Mouse (Mus musculus): ENCODE data around the gene Mef2a. TPM values are rescaled to one million over a fixed set of nuclear protein-coding genes. Genes with fewer than 3 reads are reported as not detected.

Gene Mef2a
- polyA plus RNA-seq, 1 experiment from 2014 or later: 23.7 TPM

GRCm38 (mm10) chr7:67371891-67372672 lies 576 bp downstream of the Mef2a start:
- peak overlapping the region; percentile 92 for H3K27ac ChIP-seq (ENCODE audit: low read length)
- peaks cover 8% of the 10 kb centered on the region for H3K4me1 ChIP-seq (ENCODE audit: control insufficient read depth, insufficient read depth, low read length)
- peak overlapping the region; percentile 81 for H3K4me2 ChIP-seq (ENCODE audit: low read depth, low read length)
- H3K27me3 ChIP-seq (replicated peaks; ENCODE audit: control insufficient read depth, insufficient read depth, low read length): no peaks in the 10 kb centered on the region
- peak; percentile 76 for ATAC-seq
- H3K36me3 ChIP-seq (ENCODE audit: control insufficient read depth, insufficient read depth, low read length): no peaks in the 10 kb centered on the region
- under 1% methylated on average over 41 of the region's 75 CpGs for WGBS
- peak overlapping the region; percentile 96 for H3K4me3 ChIP-seq (ENCODE audit: low read length)
- H3K9ac ChIP-seq (ENCODE audit: low read depth, low read length): peak overlapping the region; percentile 98
- no peaks in the 10 kb centered on the region for H3K9me3 ChIP-seq (ENCODE audit: control insufficient read depth, low read length)

- Histone ChIP-seq H3K9ac (ENCODE audit: low read depth, low read length) (peak overlapping the region; percentile 98), H3K4me3 (ENCODE audit: low read length) (peak overlapping the region; percentile 96), H3K4me2 (ENCODE audit: low read depth, low read length) (peak overlapping the region; percentile 81), H3K27ac (ENCODE audit: low read length) (peak overlapping the region; percentile 92; the same call in 1 of the 2 replicates), H3K27me3 (replicated peaks; ENCODE audit: control insufficient read depth, insufficient read depth, low read length) (no peaks in the 10 kb centered on the region), H3K36me3 (ENCODE audit: control insufficient read depth, insufficient read depth, low read length) (no peaks in the 10 kb centered on the region), H3K9me3 (ENCODE audit: control insufficient read depth, low read length) (no peaks in the 10 kb centered on the region), H3K4me1 (ENCODE audit: control insufficient read depth, insufficient read depth, low read length) (peaks cover 8% of the 10 kb centered on the region)
- 8% methylated on average over 10 of the region's 10 CpGs for WGBS
- ATAC-seq: no peak
These were observed 1.2 kb downstream of the Mef2a start for GRCm38 (mm10) chr7:67371351-67371890.

GRCm38 (mm10) chr7:67369645-67370044 lies 3.0 kb downstream of the Mef2a start:
- WGBS: 75% methylated on average over 4 of the region's 4 CpGs
- no peak overlapping the region for H3K27ac ChIP-seq (ENCODE audit: low read length)
- H3K36me3 ChIP-seq (ENCODE audit: control insufficient read depth, insufficient read depth, low read length): no peaks in the 10 kb centered on the region
- no peaks in the 10 kb centered on the region for H3K27me3 ChIP-seq (replicated peaks; ENCODE audit: control insufficient read depth, insufficient read depth, low read length)
- no peak overlapping the region for H3K4me3 ChIP-seq (ENCODE audit: low read length)
- no peaks in the 10 kb centered on the region for H3K9me3 ChIP-seq (ENCODE audit: control insufficient read depth, low read length)
- no peak for ATAC-seq
- no peak overlapping the region for H3K9ac ChIP-seq (ENCODE audit: low read depth, low read length)
- H3K4me1 ChIP-seq (ENCODE audit: control insufficient read depth, insufficient read depth, low read length): peaks cover 8% of the 10 kb centered on the region
- no peak overlapping the region for H3K4me2 ChIP-seq (ENCODE audit: low read depth, low read length)

DNA sequence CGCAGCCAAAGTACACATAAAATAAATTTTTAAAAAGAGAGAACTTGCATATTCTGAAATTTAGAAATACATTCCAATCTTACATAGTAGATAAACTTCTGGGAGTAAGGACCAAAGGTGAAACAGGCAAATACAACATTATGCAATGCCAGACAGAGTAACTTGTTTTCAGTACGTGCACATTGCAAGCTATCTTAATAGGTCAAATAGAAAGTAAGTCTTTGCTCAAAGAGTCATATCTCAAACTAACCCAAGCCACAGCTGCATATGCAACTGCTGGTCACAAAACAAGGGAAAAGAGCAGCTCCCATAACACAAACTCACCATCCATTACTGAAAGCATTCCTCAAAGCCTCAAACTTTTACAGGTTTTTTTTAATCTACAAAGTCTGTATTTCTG lies 4.3 kb downstream of the Mef2a start:
- 76% methylated on average over 2 of the region's 2 CpGs for WGBS
- Histone ChIP-seq H3K9me3 (ENCODE audit: control insufficient read depth, low read length) (no peaks in the 10 kb centered on the region), H3K4me2 (ENCODE audit: low read depth, low read length) (no peak overlapping the region), H3K27ac (ENCODE audit: low read length) (no peak overlapping the region), H3K9ac (ENCODE audit: low read depth, low read length) (no peak overlapping the region), H3K36me3 (ENCODE audit: control insufficient read depth, insufficient read depth, low read length) (no peaks in the 10 kb centered on the region), H3K4me3 (ENCODE audit: low read length) (no peak overlapping the region), H3K27me3 (replicated peaks; ENCODE audit: control insufficient read depth, insufficient read depth, low read length) (no peaks in the 10 kb centered on the region), H3K4me1 (ENCODE audit: control insufficient read depth, insufficient read depth, low read length) (peaks cover 3% of the 10 kb centered on the region)
- no peak for ATAC-seq

DNA sequence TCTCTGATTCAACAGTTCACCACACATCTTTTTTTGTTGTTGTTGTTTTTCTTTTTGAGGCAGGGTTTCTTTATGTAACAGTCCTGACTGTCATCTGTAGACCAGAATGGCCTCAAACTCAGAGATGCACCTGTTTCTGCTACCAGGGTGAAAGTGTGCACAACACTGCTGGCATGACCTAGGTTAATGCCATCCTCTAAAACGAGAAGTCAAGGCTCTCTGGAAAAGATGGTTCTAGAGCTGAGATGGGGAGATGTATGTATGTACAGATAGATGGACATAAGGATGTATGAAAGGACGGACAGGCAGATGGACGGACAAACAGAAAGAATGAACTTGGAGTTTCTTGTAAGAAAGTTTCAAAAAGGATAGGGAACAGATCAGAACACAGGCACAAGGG lies 12.1 kb downstream of the Mef2a start:
- 82% methylated on average over 3 of the region's 3 CpGs for WGBS
- Histone ChIP-seq H3K9me3 (ENCODE audit: control insufficient read depth, low read length) (peaks cover 4% of the 10 kb centered on the region; the same call in 1 of the 2 replicates), H3K27me3 (replicated peaks; ENCODE audit: control insufficient read depth, insufficient read depth, low read length) (no peaks in the 10 kb centered on the region), H3K4me3 (ENCODE audit: low read length) (no peak overlapping the region), H3K4me1 (ENCODE audit: control insufficient read depth, insufficient read depth, low read length) (no peaks in the 10 kb centered on the region), H3K4me2 (ENCODE audit: low read depth, low read length) (no peak overlapping the region), H3K9ac (ENCODE audit: low read depth, low read length) (no peak overlapping the region), H3K36me3 (ENCODE audit: control insufficient read depth, insufficient read depth, low read length) (0 out of 2 replicates have a peak, but pooled peaks cover 4% of the 10 kb centered on the region), H3K27ac (ENCODE audit: low read length) (no peak overlapping the region)
- no peak for ATAC-seq

DNA sequence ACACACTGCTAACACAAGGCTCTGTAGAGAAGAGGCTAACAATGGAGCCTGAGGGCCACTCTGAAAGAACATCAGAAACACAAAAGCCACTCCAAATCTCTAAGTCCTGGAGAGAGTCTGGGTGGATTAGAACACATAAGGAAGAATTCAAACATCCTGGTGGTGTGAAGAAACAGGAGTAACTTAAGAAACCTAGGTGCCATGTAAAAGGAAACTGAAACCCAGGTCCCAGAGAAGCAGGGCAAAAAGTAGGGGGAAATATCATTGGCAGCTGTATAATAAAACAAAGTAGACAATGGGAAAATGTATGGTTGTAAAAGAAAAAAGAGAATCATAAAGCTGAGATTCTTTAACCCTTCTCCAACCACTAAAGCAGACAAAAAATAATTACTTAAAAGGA lies 12.8 kb downstream of the Mef2a start:
- H3K9me3 ChIP-seq (ENCODE audit: control insufficient read depth, low read length): peaks cover 4% of the 10 kb centered on the region; the same call in 1 of the 2 replicates
- no peak for ATAC-seq
- H3K4me2 ChIP-seq (ENCODE audit: low read depth, low read length): no peak overlapping the region
- no peaks in the 10 kb centered on the region for H3K4me1 ChIP-seq (ENCODE audit: control insufficient read depth, insufficient read depth, low read length)
- no peaks in the 10 kb centered on the region for H3K27me3 ChIP-seq (replicated peaks; ENCODE audit: control insufficient read depth, insufficient read depth, low read length)
- no peak overlapping the region for H3K4me3 ChIP-seq (ENCODE audit: low read length)
- H3K36me3 ChIP-seq (ENCODE audit: control insufficient read depth, insufficient read depth, low read length): 0 out of 2 replicates have a peak, but pooled peaks cover 4% of the 10 kb centered on the region
- no peak overlapping the region for H3K27ac ChIP-seq (ENCODE audit: low read length)
- no peak overlapping the region for H3K9ac ChIP-seq (ENCODE audit: low read depth, low read length)

- ATAC-seq: no peak
- H3K9ac ChIP-seq (ENCODE audit: low read depth, low read length): no peak overlapping the region
- H3K36me3 ChIP-seq (ENCODE audit: control insufficient read depth, insufficient read depth, low read length): 0 out of 2 replicates have a peak, but pooled peaks cover 4% of the 10 kb centered on the region
- H3K9me3 ChIP-seq (ENCODE audit: control insufficient read depth, low read length): peaks cover 4% of the 10 kb centered on the region; the same call in 1 of the 2 replicates
- H3K4me3 ChIP-seq (ENCODE audit: low read length): no peak overlapping the region
- no peaks in the 10 kb centered on the region; the same call in 1 of the 2 replicates for H3K4me1 ChIP-seq (ENCODE audit: control insufficient read depth, insufficient read depth, low read length)
- H3K4me2 ChIP-seq (ENCODE audit: low read depth, low read length): no peak overlapping the region
- WGBS: 97% methylated on average over 5 of the region's 5 CpGs
- no peak overlapping the region for H3K27ac ChIP-seq (ENCODE audit: low read length)
- H3K27me3 ChIP-seq (replicated peaks; ENCODE audit: control insufficient read depth, insufficient read depth, low read length): no peaks in the 10 kb centered on the region
These were observed 16.8 kb downstream of the Mef2a start for GRCm38 (mm10) chr7:67355870-67356269.

GRCm38 (mm10) chr7:67353667-67354066 lies 19.0 kb downstream of the Mef2a start:
- H3K4me1 ChIP-seq (ENCODE audit: control insufficient read depth, insufficient read depth, low read length): no peaks in the 10 kb centered on the region; the same call in 1 of the 2 replicates
- no peak for ATAC-seq
- H3K9ac ChIP-seq (ENCODE audit: low read depth, low read length): no peak overlapping the region
- no peak overlapping the region for H3K27ac ChIP-seq (ENCODE audit: low read length)
- WGBS: 89% methylated on average over 6 of the region's 6 CpGs
- H3K4me3 ChIP-seq (ENCODE audit: low read length): no peak overlapping the region
- H3K36me3 ChIP-seq (ENCODE audit: control insufficient read depth, insufficient read depth, low read length): 0 out of 2 replicates have a peak, but pooled peaks cover 4% of the 10 kb centered on the region
- H3K27me3 ChIP-seq (replicated peaks; ENCODE audit: control insufficient read depth, insufficient read depth, low read length): no peaks in the 10 kb centered on the region
- peaks cover 4% of the 10 kb centered on the region; the same call in 1 of the 2 replicates for H3K9me3 ChIP-seq (ENCODE audit: control insufficient read depth, low read length)
- H3K4me2 ChIP-seq (ENCODE audit: low read depth, low read length): no peak overlapping the region

GRCm38 (mm10) chr7:67352989-67353388 lies 19.7 kb downstream of the Mef2a start:
- Histone ChIP-seq H3K4me3 (ENCODE audit: low read length) (no peak overlapping the region), H3K27ac (ENCODE audit: low read length) (no peak overlapping the region), H3K9me3 (ENCODE audit: control insufficient read depth, low read length) (peaks cover 4% of the 10 kb centered on the region; the same call in 1 of the 2 replicates), H3K4me1 (ENCODE audit: control insufficient read depth, insufficient read depth, low read length) (no peaks in the 10 kb centered on the region; the same call in 1 of the 2 replicates), H3K36me3 (ENCODE audit: control insufficient read depth, insufficient read depth, low read length) (0 out of 2 replicates have a peak, but pooled peaks cover 4% of the 10 kb centered on the region), H3K27me3 (replicated peaks; ENCODE audit: control insufficient read depth, insufficient read depth, low read length) (no peaks in the 10 kb centered on the region), H3K9ac (ENCODE audit: low read depth, low read length) (no peak overlapping the region), H3K4me2 (ENCODE audit: low read depth, low read length) (no peak overlapping the region)
- WGBS: 82% methylated on average over 4 of the region's 4 CpGs
- ATAC-seq: no peak

Measured in intestine, embryonic 16.5 days (tissue).